Mouse (Mus musculus) cerebellum, adult (tissue): Measurements from ENCODE around the gene Prokr2.
"Not testable (repeated sequence)": the region's sequence is repeated elsewhere in the genome, so short reads cannot be mapped to it uniquely, and the experiment has no call there.

Experiments used
- ATAC-seq: cut with Nextera tagmentation; 2 replicates; pipeline ENCODE4 v1.9.2; 2017; ENCODE audit warnings: mild to moderate bottlenecking, moderate library complexity, mixed read lengths; ENCODE audit not compliant: insufficient number of reproducible peaks, low FRiP score, low TSS enrichment

Prokr2 gene

DNA sequence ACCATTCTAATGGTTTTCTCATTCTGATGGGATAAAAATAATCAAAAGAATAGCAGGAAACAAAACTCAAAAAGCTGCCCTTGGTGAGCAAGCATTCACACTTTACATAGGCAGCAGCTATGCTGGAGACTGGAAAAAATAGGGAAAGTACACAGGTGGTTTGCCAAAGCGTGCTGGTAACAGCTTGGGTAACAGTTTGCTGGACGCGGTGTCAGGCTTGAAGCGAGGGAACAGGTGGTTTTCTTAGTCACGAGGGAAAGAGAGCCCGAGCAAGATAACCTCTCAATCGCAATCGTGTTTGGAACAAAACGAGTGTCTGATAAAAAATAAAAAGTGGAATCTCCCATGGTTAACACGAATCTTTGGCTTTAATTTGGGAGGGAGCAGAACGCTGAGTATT, 41.4 kb downstream of the Prokr2 start:
- ATAC-seq, result no peak

DNA sequence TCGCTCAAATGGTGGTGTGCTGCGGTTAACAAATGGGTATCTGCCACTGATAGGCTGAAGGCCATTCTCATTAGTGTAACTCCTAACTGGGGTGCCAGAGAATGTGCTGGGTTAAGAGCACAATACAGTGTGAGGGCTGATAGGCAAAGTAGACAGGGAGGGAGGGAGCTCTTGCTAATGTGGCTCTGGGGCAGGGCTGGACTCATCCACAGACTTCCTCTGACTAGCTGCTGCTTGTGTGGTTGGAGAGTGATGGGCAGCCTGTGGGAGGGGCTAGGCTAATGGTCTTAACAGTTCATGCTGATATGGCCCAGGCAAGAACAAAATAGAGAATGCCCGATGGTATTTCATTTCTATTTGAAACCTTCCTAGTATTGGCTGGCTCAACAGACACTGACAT, 44.0 kb downstream of the Prokr2 start:
- no peak for ATAC-seq

DNA sequence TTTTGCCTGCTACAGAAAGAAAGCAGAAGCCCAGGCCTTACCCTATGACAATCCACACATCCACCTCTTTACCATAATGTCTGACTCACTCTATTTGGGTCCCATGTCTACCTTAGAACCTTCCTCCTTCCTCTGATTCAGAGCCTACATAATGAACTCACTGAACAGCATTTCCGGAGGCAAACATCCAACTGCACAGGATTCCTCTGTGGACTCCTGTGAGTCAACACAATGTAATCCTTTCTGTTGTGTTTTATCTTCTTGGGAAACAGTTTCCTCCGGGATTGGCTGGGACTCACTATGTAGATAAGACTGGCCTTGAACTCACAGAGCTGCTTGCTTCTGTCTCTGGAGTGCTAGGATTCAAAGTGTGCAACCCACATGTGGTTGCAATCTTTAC, 44.9 kb downstream of the Prokr2 start:
- no peak for ATAC-seq

DNA sequence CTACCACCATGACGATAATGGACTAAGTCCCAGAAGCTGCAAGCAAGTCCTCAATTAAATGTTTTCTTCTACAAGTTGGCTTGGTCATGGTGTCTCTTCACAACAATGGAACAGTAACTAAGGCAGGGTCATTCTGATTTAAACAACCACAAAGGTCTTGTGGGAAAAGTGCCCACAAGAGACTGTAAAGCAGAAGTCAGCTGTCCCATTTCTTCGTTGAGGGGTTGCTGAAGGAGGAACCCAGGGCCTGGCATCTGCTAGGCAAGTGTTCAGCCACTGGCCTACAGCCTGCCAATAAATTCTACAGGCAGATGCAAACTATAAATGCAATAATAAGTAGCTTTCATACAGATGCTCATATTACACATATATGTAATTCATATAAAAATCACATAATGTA, 48.0 kb downstream of the Prokr2 start:
- ATAC-seq, result no peak

DNA sequence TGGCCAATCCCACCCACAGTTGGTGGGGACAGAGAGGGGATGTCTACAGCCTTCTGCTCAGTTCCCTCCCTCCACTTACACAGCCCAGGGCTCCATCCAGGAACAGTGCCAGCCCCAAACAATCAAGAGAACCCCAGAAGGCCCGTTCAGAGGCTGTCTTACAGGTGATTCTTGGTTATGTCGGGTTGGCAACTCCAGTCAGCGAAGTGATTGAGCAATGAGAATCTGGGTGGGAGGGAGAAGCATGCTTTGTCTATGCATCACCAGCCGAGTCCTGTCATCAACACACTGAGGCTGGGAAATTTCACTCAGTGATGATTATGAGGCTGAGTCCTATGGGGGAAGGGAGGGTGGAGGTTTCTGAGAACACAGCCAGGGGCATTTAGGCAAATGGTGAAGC, 61.7 kb downstream of the Prokr2 start:
- ATAC-seq, result no peak

DNA sequence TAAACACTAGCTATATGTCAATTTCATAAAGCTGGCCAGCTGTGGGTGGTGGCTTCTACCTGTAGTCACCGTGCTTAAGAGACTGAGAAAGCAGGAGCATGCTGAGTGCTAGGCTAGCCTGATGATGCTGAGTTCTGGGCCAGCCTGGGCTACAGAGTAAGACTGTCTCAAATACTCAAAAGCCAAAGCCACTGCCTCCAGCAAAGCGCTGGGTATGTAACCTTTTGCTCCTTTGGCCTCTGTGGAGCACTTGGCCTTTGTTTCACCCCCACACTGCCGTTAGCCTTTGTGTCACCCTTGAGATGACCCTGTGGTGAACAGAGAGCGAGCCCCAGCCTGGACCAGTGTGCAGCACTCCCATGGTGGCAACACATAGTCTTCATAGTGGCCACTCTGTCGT, 64.7 kb downstream of the Prokr2 start:
- no peak for ATAC-seq

DNA sequence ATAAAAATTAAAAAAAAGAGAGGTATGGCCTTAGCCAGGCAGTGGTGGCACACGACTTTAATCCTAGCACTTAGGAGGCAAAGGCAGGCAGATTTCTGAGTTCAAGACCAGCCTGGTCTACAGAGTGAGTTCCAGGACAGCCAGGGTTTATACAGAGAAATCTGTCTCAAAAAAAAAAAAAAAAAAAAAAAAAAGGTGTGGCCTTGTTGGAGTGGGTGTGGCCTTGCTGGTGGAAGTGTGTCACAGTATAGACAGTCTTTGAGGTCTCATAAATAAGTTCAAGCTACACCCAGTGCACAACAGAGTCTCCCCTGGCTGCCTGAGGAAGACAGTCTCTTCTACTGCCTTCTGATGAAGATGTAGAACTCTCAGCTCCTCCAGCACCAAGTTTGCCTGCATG, 68.1 kb downstream of the Prokr2 start:
- ATAC-seq, result no peak

DNA sequence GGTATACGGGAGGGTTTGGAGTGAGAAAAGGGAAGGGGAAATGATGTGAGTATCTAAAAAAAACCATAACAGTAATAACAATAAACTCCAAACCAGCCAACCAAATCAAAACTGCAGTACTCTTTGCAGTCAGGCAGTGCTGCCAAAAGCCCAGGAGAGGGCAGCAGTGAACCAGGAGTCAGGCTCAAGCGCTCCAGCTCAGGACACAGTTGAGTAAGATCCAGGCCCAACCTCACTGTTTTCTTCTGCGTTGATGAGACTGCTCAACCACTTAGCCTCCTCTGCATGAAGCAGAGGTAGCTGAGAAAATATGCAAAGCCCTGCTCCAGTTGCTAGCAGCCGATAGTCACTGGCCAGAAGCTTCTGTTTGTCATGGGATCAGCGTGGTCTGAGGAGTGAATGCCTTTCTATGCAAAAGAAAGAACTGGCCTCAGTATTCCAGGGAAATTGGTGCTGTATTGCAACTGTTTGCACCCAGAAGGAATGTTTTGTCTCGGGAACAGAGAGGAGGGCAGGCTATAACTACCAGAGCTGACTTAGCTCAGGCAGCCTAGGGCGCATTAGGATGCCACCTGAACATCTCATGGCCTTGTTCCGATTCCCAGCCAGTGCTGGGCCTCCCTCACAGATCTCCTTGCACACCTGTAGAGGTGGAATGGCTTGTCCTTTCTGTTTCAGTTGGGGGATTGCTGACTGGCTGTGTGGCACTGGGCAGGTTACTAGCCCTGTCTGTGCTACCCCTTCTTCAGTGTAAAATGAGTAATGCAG, 69.0 kb downstream of the Prokr2 start:
- peak; percentile 88 for ATAC-seq

- ATAC-seq, result not testable (repeated sequence)
Measured at GRCm38 (mm10) chr2:132314057-132314456, 71.2 kb downstream of the Prokr2 start.

GRCm38 (mm10) chr2:132313568-132313967, 71.7 kb downstream of the Prokr2 start:
- no peak for ATAC-seq

GRCm38 (mm10) chr2:132312616-132313015, 72.6 kb downstream of the Prokr2 start:
- ATAC-seq, result no peak

DNA sequence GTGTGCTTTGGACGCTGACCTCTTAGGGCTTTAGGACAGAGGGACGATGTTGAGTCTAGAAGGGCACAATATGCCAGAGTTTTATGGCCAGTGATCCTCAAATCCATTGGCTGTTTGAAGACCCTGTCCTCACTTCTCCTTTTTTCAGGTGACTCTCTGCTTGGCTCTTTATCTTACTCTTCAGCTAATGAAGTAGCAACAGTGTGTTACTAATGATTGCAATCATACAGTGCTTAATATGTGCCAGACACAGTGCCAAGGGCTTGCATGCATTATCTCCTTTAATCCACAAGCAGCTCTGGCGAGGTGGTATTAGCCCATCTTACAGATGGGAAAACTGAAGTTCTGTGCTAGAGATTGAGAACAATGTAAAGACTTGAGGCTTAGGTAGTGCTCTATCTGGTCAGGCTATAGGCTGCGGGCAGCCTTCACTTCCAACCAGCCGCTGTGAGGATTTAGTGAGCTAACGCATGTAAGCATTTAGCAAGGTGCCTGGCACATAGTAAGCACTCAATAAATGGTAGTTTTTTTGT, 75.8 kb downstream of the Prokr2 start:
- ATAC-seq, result no peak

DNA sequence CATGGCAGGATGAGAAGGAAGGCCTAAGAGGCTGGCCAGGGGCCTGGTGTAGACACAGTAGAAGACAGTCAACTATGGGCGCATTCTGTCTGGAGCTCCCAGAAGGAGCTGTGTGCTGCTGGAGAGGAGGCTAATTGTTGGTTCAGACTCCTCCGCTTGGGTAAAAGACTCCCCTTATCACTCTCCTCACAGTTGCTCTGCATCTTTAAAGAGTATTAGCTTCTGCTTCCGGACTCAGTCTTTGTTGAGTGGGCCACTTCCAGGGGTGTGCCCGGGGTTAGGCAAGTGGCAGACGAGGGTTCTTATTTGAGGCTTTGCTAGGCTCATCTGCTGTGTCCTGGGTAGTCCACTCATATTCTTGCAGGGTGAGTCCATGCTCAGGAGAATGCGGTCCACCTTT, 76.4 kb downstream of the Prokr2 start:
- no peak for ATAC-seq

DNA sequence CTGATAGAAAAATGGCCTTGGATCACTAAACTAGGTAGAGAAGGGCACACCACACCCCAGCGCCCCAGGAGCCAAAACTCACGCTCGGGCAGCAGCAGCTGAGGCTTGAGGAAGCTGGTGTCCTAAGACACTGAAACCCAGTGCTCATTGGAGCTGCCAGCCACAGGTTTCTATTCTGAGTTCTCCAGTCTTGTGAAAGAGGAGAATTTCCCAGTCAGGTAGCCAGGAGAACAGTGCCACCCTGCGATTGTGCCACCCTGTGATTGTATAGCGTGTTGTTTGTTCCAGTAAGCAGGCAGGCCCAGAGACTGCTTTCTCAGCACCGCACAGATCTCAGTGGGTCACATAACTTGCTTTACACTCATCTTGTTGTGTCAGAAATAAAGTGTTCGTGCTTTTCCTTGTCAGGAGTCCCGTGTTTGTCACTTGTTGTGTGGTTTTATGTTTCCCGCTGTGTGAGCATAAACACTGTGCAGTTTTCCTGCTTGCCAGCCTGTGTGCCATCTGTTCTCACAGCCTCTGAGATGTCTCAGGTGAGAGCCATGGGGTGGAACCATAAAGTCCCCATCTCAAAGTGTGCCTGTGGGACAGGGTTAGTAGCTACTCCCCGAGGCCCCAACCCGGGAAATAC, 77.9 kb downstream of the Prokr2 start:
- peak; percentile 74 for ATAC-seq

DNA sequence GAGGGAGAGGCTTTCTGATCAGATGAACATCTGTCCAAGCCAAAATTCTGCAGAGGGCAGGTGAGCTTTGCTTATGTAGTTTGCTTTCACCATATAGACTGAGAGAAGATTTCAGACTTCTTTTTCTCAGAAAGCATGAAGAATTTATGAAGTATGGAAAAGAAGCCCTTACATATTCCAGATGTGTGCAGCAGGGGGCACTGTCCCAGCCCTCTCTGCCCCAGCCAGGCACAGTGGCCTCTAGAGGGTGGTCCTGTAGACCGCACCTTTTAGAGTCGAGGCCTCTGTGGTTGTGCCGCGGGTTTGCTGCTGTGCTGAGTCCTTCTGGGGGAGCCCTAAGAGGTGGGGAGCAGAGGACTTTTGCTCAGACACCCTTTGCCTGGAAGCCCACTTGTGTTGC, 79.3 kb downstream of the Prokr2 start:
- ATAC-seq, result no peak

GRCm38 (mm10) chr2:132305165-132305564, 80.1 kb downstream of the Prokr2 start:
- no peak for ATAC-seq

GRCm38 (mm10) chr2:132301436-132301835, 83.8 kb downstream of the Prokr2 start:
- ATAC-seq, result no peak

DNA sequence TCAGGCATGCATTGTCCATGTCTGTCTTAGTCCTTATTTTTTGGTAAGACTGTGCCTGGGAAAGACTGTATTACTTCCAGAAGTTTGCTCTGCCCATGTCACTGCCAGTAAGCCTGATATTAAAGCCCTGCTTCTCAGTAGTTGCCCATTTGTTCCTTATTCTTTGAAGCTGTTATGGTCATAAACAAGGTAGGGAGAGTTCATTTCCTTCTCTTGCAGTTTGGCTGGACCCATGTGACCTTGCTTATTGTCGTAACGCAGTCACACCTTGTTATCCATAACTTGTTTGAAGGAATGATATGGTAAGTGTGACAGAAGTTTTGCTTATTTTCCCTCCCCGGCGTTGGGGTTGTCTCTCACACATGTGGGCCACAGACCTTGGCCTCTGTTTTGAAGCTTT, 87.0 kb downstream of the Prokr2 start:
- ATAC-seq, result no peak

GRCm38 (mm10) chr2:132293694-132294450, 91.4 kb downstream of the Prokr2 start:
- ATAC-seq, result no peak

- peak; percentile 90 for ATAC-seq
Measured at GRCm38 (mm10) chr2:132292083-132292482, 93.2 kb downstream of the Prokr2 start.

DNA sequence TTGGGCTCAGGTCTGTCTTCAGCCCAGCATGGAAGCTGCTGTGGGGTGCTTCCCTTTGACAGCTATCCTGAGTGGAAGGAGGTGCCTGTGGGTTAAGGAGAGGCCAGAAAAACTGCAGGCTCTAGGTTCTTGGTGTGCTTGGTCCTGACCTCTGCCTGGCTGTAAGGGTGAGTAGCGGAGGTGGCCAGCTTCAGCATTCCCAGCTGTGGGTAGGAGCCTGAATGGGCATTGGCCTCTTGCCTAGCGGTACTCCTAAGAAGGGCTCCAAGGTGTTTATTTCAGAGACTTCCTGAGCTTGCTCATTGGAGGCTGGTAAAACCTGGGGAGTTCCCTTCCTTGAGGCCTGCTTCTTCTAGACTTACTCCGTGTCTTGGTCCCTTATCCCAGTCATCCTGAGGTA, 94.0 kb downstream of the Prokr2 start:
- no peak for ATAC-seq
